Mouse (Mus musculus): ENCODE results near the gene Tex101.

Tex101 gene

GRCm38 (mm10) chr7:24676575-24676974 is at the start of gene Tex101:
TSS of gene Tex101 (minus strand) at chr7:24676675.
- WGBS: 87% methylated on average over 9 of the region's 9 CpGs

GRCm38 (mm10) chr7:24715039-24715438 is 38.6 kb upstream of the Tex101 start:
- WGBS: 68% methylated on average over 6 of the region's 6 CpGs

GRCm38 (mm10) chr7:24708832-24709292 is 32.4 kb upstream of the Tex101 start, which contains the start of gene BC049730:
TSS of gene BC049730 (plus strand) at chr7:24709242.
- 96% methylated on average over 14 of the region's 14 CpGs for WGBS

GRCm38 (mm10) chr7:24702841-24703240 is 26.4 kb upstream of the Tex101 start:
- 88% methylated on average over 9 of the region's 9 CpGs for whole genome bisulfite sequencing

GRCm38 (mm10) chr7:24697891-24698290 is 21.4 kb upstream of the Tex101 start:
- 98% methylated on average over 4 of the region's 4 CpGs for WGBS

- 89% methylated on average over 3 of the region's 3 CpGs for WGBS
These were observed 16.2 kb upstream of the Tex101 start for GRCm38 (mm10) chr7:24692693-24693092.

- WGBS: 92% methylated on average over 10 of the region's 10 CpGs
These were observed 11.0 kb upstream of the Tex101 start for GRCm38 (mm10) chr7:24687519-24687918.

GRCm38 (mm10) chr7:24684121-24684520 is 7.6 kb upstream of the Tex101 start:
- 84% methylated on average over 7 of the region's 7 CpGs for WGBS

GRCm38 (mm10) chr7:24671944-24672439 is 4.5 kb downstream of the Tex101 start:
- WGBS: 91% methylated on average over 23 of the region's 23 CpGs

- WGBS: 80% methylated on average over 9 of the region's 9 CpGs
These were observed 11.5 kb downstream of the Tex101 start for GRCm38 (mm10) chr7:24664959-24665358.

- 51% methylated on average over 8 of the region's 8 CpGs for WGBS
These were observed 12.2 kb downstream of the Tex101 start for GRCm38 (mm10) chr7:24664301-24664700.

- WGBS: 11% methylated on average over 8 of the region's 8 CpGs
These were observed 13.9 kb downstream of the Tex101 start for GRCm38 (mm10) chr7:24662575-24662974.

- WGBS: 79% methylated on average over 17 of the region's 17 CpGs
These were observed 15.2 kb downstream of the Tex101 start for GRCm38 (mm10) chr7:24661118-24661904.

- WGBS: 74% methylated on average over 12 of the region's 12 CpGs
These were observed 16.6 kb downstream of the Tex101 start for GRCm38 (mm10) chr7:24659737-24660357.

- WGBS: 32% methylated on average over 7 of the region's 7 CpGs
These were observed 22.8 kb downstream of the Tex101 start for GRCm38 (mm10) chr7:24653681-24654080.

GRCm38 (mm10) chr7:24646486-24646885 is 30.0 kb downstream of the Tex101 start:
- 73% methylated on average over 7 of the region's 7 CpGs for whole genome bisulfite sequencing

- 60% methylated on average over 7 of the region's 7 CpGs for WGBS
These were observed 31.5 kb downstream of the Tex101 start for GRCm38 (mm10) chr7:24644996-24645395.

GRCm38 (mm10) chr7:24644492-24644891 is 32.0 kb downstream of the Tex101 start:
- WGBS: 90% methylated on average over 6 of the region's 6 CpGs

- WGBS: 12% methylated on average over 9 of the region's 9 CpGs
These were observed 34.0 kb downstream of the Tex101 start for GRCm38 (mm10) chr7:24642491-24642890.

GRCm38 (mm10) chr7:24640450-24640849 is 36.0 kb downstream of the Tex101 start:
- WGBS: 72% methylated on average over 13 of the region's 13 CpGs

GRCm38 (mm10) chr7:24638026-24638856 is 38.2 kb downstream of the Tex101 start:
- WGBS: 3% methylated on average over 35 of the region's 35 CpGs

GRCm38 (mm10) chr7:24637046-24637445 is 39.4 kb downstream of the Tex101 start:
- WGBS: under 1% methylated on average over 18 of the region's 18 CpGs
